Mouse (Mus musculus) stomach, embryonic 16.5 days (tissue): ENCODE measurements at regions not wholly inside any gene's neighbourhood (a gene's known extent, or its start where the extent isn't known, plus 50 kb on each side); places are given as distances from the start of the nearest gene placed in this dataset.
A peak's percentile ranks its signal among the peaks of the same experiment; 100 is the strongest.

Experiments used
- ATAC-seq: fragments of 200-750 bp; cut with Nextera tagmentation; 2 replicates; pipeline ENCODE4 v1.8.0; 2017; ENCODE audit warnings: moderate number of reproducible peaks, moderate TSS enrichment; ENCODE audit not compliant: insufficient read depth, low FRiP score
- H3K27ac ChIP-seq: fragments of 300-500 bp; sonication (generic); 2 replicates; pipeline ENCODE4 v1.5.1; 2014; ENCODE audit warnings: low read length
- H3K27me3 ChIP-seq: fragments of 300-500 bp; sonication (generic); 2 replicates; pipeline ENCODE4 v1.6.1; 2014; ENCODE audit warnings: low read length, control low read depth, mixed read lengths; ENCODE audit not compliant: control insufficient read depth, insufficient read depth
- H3K36me3 ChIP-seq: fragments of 300-500 bp; sonication (generic); 2 replicates; pipeline ENCODE4 v1.6.1; 2014; ENCODE audit warnings: low read length; ENCODE audit not compliant: control insufficient read depth, insufficient read depth
- H3K4me1 ChIP-seq: fragments of 300-500 bp; sonication (generic); 2 replicates; pipeline ENCODE4 v1.6.1; 2014; ENCODE audit warnings: low read length, control low read depth, mixed read lengths; ENCODE audit not compliant: control insufficient read depth, insufficient read depth
- H3K4me2 ChIP-seq: fragments of 300-500 bp; sonication (generic); 2 replicates; pipeline ENCODE4 v1.6.1; 2014; ENCODE audit warnings: low read depth, low read length, mixed read lengths
- H3K4me3 ChIP-seq: fragments of 300-500 bp; sonication (generic); replicated peaks from 2 replicates; pipeline ENCODE4 v1.5.1; 2014; ENCODE audit warnings: mild to moderate bottlenecking, low read length
- H3K9ac ChIP-seq: fragments of 300-500 bp; sonication (generic); 2 replicates; pipeline ENCODE4 v1.6.1; 2014; ENCODE audit warnings: low read length
- H3K9me3 ChIP-seq: fragments of 300-500 bp; sonication (generic); replicated peaks from 2 replicates; pipeline ENCODE4 v1.6.1; 2016; ENCODE audit warnings: low read length, control low read depth; ENCODE audit not compliant: control insufficient read depth
- WGBS: fragments of 180-500 bp; shearing (Covaris S2); extraction: QIAGEN DNeasy Blood & Tissue Kit; methylation state at CpG from one replicate; pipeline ENCODE4 v1.1.7; 2014; 5-methylcytosine and 5-hydroxymethylcytosine counted together

DNA sequence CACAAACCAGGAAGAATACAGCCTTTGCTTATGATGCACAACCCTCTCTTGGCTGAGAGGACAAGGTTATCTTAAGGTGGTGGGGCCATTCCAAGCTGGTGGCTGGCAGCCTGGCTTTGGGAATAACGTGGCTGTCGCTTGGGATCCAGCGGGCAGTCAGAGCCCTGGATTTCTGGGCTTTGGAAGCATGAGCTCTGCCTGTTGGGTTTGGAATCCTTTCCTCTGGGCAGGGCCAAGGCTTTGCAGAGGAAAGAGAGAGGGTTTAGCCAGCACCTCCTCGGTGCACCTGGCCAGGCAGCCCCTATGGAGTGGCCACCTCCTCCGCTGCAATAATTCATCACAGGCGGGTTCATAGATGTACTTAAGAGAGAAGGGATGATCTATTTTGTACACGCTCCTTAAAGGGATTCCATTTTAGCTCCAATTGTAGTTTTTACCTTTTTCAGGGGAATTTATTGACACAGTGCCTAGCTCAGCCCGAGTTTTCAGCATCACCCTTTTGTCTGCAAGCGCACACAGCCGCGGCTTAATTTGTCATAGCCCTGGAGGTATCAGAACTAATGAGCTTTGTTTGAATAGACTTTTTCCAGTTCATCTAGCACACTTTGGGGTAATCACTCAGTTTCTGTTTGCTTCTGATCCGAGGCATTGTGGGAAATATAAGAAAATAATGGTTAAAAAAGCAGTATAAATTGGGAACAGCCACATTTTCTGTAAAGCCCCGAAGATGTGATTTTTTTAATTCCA lies 135.5 kb upstream of the Zfp507 start:
- WGBS = 63% methylated on average over 13 of the region's 13 CpGs
- Histone ChIP-seq H3K4me2 (no peak overlapping the region), H3K27ac (no peak overlapping the region), H3K9ac (no peak overlapping the region), H3K9me3 (no peaks in the 10 kb centered on the region), H3K4me1 (no peaks in the 10 kb centered on the region), H3K36me3 (no peaks in the 10 kb centered on the region), H3K27me3 (no peaks in the 10 kb centered on the region), H3K4me3 (no peak overlapping the region)
- no peak for ATAC-seq

DNA sequence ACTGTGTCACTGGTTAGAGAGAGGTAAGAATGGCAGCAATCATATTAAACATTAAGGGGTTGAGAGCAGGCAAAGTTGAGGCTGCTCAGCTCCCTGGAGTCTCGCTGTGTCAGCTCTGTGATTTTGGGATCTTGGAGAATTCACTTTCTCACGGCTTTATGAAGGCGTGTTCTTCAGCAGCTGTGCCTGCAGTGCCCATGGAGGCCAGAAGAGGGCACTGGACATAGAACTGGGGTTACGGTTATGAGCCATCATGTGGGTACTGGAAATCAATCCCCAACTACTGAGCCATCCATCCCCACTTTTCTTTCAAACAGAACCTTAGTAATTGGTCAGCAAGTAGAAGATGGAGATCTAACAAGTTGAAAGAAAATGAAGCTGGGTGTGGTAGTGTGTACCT lies 123.9 kb upstream of the Zfp507 start:
- H3K27ac ChIP-seq = no peak overlapping the region
- H3K36me3 ChIP-seq = no peaks in the 10 kb centered on the region
- H3K4me2 ChIP-seq = no peak overlapping the region
- no peak overlapping the region for H3K9ac ChIP-seq
- ATAC-seq = no peak
- H3K4me3 ChIP-seq = no peak overlapping the region
- no peaks in the 10 kb centered on the region for H3K9me3 ChIP-seq
- no peaks in the 10 kb centered on the region for H3K4me1 ChIP-seq
- H3K27me3 ChIP-seq = peaks cover 8% of the 10 kb centered on the region
- WGBS = 89% methylated on average over 4 of the region's 4 CpGs

DNA sequence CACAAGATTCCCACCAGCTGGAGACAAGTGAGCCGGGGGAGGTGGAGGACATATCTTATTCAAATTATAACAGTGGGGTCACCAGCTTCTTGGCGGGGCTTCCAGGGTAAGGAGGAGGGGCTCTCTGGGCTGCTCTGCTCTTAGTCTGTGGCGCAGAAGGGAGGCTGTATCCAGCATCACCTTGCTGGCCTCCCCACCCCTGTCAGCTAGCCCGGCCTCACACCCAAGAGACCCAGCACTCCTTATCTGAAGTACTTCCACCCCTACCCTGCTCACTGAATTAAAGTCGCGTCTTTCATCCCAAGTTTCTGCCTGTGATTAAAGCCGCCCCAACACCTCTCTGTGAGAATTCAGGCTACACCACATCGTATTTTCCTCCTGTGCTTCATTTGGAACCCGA lies 119.8 kb upstream of the Zfp507 start:
- 36% methylated on average over 9 of the region's 9 CpGs for WGBS
- Histone ChIP-seq H3K4me1 (no peaks in the 10 kb centered on the region), H3K4me2 (no peak overlapping the region), H3K27ac (no peak overlapping the region), H3K4me3 (no peak overlapping the region), H3K9me3 (no peaks in the 10 kb centered on the region), H3K27me3 (peaks cover 8% of the 10 kb centered on the region), H3K36me3 (no peaks in the 10 kb centered on the region), H3K9ac (no peak overlapping the region)
- ATAC-seq = no peak

DNA sequence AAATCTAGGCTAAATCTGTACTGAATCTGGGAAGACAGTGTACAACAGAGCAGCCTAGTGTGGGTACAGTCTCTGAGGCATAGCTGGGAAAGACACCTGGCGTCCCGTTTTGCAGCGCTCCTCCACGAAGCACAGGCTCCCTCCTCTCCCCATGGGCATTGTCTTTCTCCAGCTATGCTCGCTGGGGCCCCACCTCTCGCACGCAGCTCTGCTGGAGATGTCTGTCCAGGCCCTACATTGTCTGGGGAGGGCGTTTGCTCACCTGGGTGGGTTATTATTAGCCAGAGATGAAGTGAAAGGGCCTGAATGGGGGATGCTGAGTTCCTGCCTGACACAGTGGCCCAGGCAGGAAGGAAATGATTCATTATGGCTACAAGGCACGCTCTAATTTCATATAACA lies 118.1 kb upstream of the Zfp507 start:
- WGBS = 32% methylated on average over 9 of the region's 9 CpGs
- Histone ChIP-seq H3K4me1 (no peaks in the 10 kb centered on the region), H3K36me3 (no peaks in the 10 kb centered on the region), H3K9ac (no peak overlapping the region), H3K27me3 (peaks cover 8% of the 10 kb centered on the region), H3K4me3 (no peak overlapping the region), H3K4me2 (no peak overlapping the region), H3K9me3 (no peaks in the 10 kb centered on the region), H3K27ac (no peak overlapping the region)
- ATAC-seq = no peak

DNA sequence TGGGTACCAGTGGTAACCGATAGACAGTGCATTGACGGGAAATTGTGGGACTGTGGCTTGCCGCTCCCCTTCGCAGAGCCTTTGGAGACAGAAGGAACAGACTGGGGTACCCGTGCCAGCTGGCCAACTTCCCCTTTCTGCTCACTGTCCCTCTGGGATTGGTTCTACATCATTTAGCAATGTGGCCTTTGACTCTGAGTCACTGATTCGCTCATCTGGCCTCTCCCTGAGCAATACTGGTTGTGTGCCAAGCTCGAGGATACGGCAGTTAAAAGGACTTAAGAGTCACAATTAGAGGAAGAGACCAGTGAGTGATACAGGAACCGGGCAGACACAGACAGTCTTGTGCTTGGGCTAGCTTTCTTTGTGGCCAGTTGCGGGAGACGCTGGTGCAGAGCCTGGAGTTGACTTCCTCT lies 117.4 kb upstream of the Zfp507 start:
- H3K4me1 ChIP-seq = no peaks in the 10 kb centered on the region
- H3K27me3 ChIP-seq = peaks cover 8% of the 10 kb centered on the region
- H3K36me3 ChIP-seq = no peaks in the 10 kb centered on the region
- no peak overlapping the region for H3K4me2 ChIP-seq
- H3K9ac ChIP-seq = no peak overlapping the region
- WGBS = 69% methylated on average over 11 of the region's 11 CpGs
- ATAC-seq = 0 out of 2 replicates have a peak, but pooled peaks have one; percentile 25
- H3K27ac ChIP-seq = no peak overlapping the region
- no peaks in the 10 kb centered on the region for H3K9me3 ChIP-seq
- no peak overlapping the region for H3K4me3 ChIP-seq

DNA sequence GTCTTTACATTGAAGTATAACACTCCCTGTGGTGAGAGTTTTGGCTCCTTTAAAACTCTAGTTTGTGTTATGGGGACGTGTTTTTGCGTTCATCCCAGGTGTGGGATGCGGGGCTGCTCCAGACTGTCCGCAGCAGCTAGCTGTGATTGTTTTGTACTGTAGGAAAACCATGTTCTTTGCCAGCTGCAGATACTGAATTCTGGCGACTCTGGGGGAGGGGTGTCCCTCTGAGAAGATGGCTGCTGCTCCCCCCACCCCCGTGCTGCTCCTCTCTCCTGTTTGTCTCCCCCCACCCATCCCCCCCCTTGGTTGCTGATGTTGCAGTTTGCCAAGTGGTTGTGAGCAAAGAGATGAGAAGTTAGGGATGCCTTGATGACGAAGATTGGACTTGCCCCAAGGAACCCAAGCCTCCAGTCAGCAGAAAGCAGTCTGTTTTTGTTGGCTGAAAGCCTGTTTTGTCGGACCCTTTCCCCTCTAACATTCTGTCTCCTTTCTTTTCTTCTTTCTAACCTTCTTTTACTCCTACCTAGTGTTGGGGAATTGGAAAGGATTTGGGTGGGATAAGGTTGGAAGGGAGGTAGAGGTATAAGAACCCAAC lies 107.4 kb upstream of the Zfp507 start:
- Histone ChIP-seq H3K9ac (no peak overlapping the region), H3K27ac (no peak overlapping the region), H3K27me3 (no peaks in the 10 kb centered on the region), H3K36me3 (no peaks in the 10 kb centered on the region), H3K4me3 (no peak overlapping the region), H3K4me1 (0 out of 2 replicates have a peak, but pooled peaks cover 3% of the 10 kb centered on the region), H3K9me3 (no peaks in the 10 kb centered on the region), H3K4me2 (no peak overlapping the region)
- 48% methylated on average over 8 of the region's 8 CpGs for WGBS
- no peak for ATAC-seq

DNA sequence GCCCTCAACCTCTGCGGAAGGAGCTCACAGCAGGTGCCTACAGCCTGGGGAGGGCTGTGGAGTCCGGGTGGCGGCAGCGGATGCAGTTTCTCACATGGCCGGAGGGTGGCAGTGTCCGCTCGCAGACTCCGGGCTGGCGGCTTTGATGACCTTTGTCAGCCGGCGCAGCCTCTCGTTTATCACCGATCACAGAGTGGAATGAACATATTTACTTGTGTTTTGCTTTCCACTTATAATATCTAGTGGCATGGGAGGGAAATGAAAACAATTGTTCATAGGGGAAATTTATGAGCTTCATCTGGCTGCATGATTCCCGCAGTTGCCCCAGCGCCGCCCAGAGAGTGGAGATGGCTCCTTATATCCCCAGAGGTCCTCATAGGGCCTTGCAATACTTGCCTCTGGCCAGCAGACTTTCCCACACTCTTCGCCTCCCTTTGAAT lies 99.2 kb upstream of the Zfp507 start:
- 0 out of 2 replicates have a peak, but pooled peaks cover 4% of the 10 kb centered on the region for H3K4me1 ChIP-seq
- no peaks in the 10 kb centered on the region for H3K27me3 ChIP-seq
- ATAC-seq = no peak
- no peak overlapping the region for H3K9ac ChIP-seq
- 6% methylated on average over 17 of the region's 17 CpGs for WGBS
- H3K36me3 ChIP-seq = no peaks in the 10 kb centered on the region
- 0 out of 2 replicates have a peak overlapping the region, but pooled peaks have one; percentile 14 for H3K4me3 ChIP-seq
- H3K9me3 ChIP-seq = no peaks in the 10 kb centered on the region
- peak overlapping the region; percentile 31 for H3K4me2 ChIP-seq
- no peak overlapping the region for H3K27ac ChIP-seq

DNA sequence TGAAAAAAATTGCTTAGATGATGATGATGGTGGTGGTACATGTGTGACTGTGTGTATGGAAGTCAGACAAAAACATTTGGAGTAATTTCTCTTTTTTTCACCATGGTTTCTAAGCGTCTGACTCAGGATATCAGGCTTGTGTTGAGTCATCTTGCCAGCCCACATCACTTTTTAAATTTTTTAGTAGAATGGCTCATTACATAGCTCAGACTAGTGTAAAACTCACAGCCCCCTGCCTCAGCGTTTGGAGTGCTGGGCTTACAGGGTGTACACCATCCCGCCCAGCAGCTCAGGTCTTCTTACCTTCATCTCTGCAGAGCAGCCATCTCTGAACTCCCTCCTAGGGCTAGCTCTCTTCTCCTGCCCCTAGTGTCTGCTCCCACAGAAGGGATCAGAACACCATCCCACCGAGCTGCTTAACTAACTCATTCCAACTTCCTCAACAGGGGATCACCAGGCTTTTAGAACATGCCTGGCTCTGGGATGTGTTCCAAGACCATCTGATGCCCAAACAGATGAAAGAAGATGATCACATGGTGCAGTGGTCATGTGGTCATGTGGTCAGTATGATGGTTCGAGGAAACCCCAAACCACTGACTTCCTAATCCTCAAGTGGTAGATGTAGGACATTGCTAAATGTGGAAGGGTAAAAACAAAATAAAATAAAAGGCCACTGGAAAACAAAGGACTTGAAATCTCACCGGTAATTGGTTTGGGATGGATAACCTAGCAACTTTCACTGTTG lies 96.1 kb upstream of the Zfp507 start:
- WGBS = 81% methylated on average over 6 of the region's 6 CpGs
- H3K9me3 ChIP-seq = no peaks in the 10 kb centered on the region
- H3K27me3 ChIP-seq = no peaks in the 10 kb centered on the region
- H3K4me2 ChIP-seq = no peak overlapping the region
- H3K4me3 ChIP-seq = no peak overlapping the region
- no peak overlapping the region for H3K27ac ChIP-seq
- no peak overlapping the region for H3K9ac ChIP-seq
- ATAC-seq = no peak
- H3K4me1 ChIP-seq = 0 out of 2 replicates have a peak, but pooled peaks cover 4% of the 10 kb centered on the region
- H3K36me3 ChIP-seq = no peaks in the 10 kb centered on the region

DNA sequence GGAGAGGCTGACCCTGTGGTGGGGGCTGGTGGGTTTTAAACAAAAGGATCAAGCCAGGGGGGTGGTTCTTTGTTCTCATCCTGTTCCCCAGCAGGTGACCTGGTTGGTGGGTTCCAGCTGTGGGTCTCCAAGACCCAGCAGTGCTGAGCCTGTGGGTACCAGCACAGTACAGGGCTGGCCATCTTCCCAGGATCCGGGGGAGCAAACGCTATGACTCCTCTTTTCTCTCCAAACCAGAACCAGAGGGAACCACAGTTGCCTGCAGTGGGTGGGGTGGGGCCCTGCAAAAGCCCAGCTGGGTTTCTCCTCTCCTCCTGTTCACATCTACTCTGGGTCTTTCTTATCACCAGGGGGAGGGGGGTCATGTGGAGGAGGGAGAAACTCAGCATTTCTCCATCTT lies 90.5 kb upstream of the Zfp507 start:
- no peak overlapping the region for H3K4me3 ChIP-seq
- H3K9me3 ChIP-seq = no peaks in the 10 kb centered on the region
- H3K4me2 ChIP-seq = no peak overlapping the region
- H3K9ac ChIP-seq = no peak overlapping the region
- no peak for ATAC-seq
- WGBS = 34% methylated on average over 2 of the region's 2 CpGs
- no peaks in the 10 kb centered on the region for H3K4me1 ChIP-seq
- H3K27me3 ChIP-seq = no peaks in the 10 kb centered on the region
- H3K36me3 ChIP-seq = no peaks in the 10 kb centered on the region
- H3K27ac ChIP-seq = no peak overlapping the region
